Mouse (Mus musculus): ENCODE measurements around the gene Rbm20. TPM values are rescaled to one million over a fixed set of nuclear protein-coding genes. Genes with fewer than 3 reads are reported as not detected.

Gene Rbm20
- total and polyA plus RNA-seq, 3 experiments, result 37.3 to 58.6 TPM; not detected in 1

GRCm38 (mm10) chr19:53751420-53752185 is 74.5 kb downstream of the Rbm20 start:
- Histone ChIP-seq H3K4me3 (ENCODE audit: control insufficient read depth in 1 of 2, insufficient read depth in 1 of 2, low read depth in 2 of 2, low read length in 2 of 2) (no peak overlapping the region), H3K4me1 (ENCODE audit: control insufficient read depth in 1 of 2, insufficient read depth in 2 of 2, low read length in 2 of 2) (0 out of 4 replicates have a peak, but pooled peaks cover 0 to 7% of the 10 kb centered on the region in 2 experiments), H3K27ac (ENCODE audit: control insufficient read depth, low read depth, low read length) (no peak overlapping the region), H3K79me2 (ENCODE audit: control insufficient read depth, insufficient read depth, low read length, poor library complexity) (no peaks in the 10 kb centered on the region), H3K36me3 (ENCODE audit: control insufficient read depth in 1 of 2, insufficient read depth in 2 of 2, low read length in 2 of 2) (peaks cover 0 to 6% of the 10 kb centered on the region in 2 experiments; a peak in 1 of 4 replicates), H3K27me3 (ENCODE audit: control insufficient read depth in 1 of 2, insufficient read depth in 2 of 2, low read length in 2 of 2) (no peaks in the 10 kb centered on the region), H3K9ac (ENCODE audit: control insufficient read depth, low read depth, low read length, poor library complexity, severe bottlenecking) (no peak overlapping the region), H3K9me3 (replicated peaks; ENCODE audit: insufficient read depth, low read length) (no peaks in the 10 kb centered on the region)
- DNase-seq (ENCODE audit: low read depth, low spot score), result no peak
- TF ChIP-seq GATA1 (IDR thresholded peaks at IDR 0.05; ENCODE audit: low read depth, low read length) (no peak), MAFK (IDR thresholded peaks at IDR 0.05; ENCODE audit: borderline replicate concordance, low read depth, low read length) (no peak), JUND (IDR thresholded peaks at IDR 0.05; ENCODE audit: low read depth, low read length) (no peak), TCF12 (IDR thresholded peaks at IDR 0.05; ENCODE audit: low read depth, low read length) (no peak), ELF1 (IDR thresholded peaks at IDR 0.05; ENCODE audit: low read depth, low read length) (no peak), POLR2A (IDR thresholded peaks at IDR 0.05; ENCODE audit: control insufficient read depth in 1 of 2, insufficient read depth in 1 of 2, low read depth in 1 of 2, low read length in 2 of 2, poor library complexity in 1 of 2) (no peak), RCOR1 (IDR thresholded peaks at IDR 0.05; ENCODE audit: low read depth, low read length) (no peak), TAL1 (IDR thresholded peaks at IDR 0.05; ENCODE audit: low read length) (no peak), TBP (IDR thresholded peaks at IDR 0.05; ENCODE audit: low read depth, low read length) (no peak), CTCF (IDR thresholded peaks at IDR 0.05 in 2 of 3, conservative IDR thresholded peaks at IDR 0.05 in 1 of 3; ENCODE audit: control insufficient read depth in 1 of 3, insufficient read depth in 1 of 3, low read depth in 2 of 3, low read length in 3 of 3, poor library complexity in 1 of 3, severe bottlenecking in 1 of 3) (no peak), KAT2A (conservative IDR thresholded peaks at IDR 0.05; ENCODE audit: low read depth, low read length) (no peak)

GRCm38 (mm10) chr19:53752993-53753392 is 75.9 kb downstream of the Rbm20 start:
- Histone ChIP-seq H3K9ac (ENCODE audit: control insufficient read depth, low read depth, low read length, poor library complexity, severe bottlenecking) (peak overlapping the region; percentile 25), H3K36me3 (ENCODE audit: control insufficient read depth in 1 of 2, insufficient read depth in 2 of 2, low read length in 2 of 2) (peaks cover 0 to 6% of the 10 kb centered on the region in 2 experiments; a peak in 1 of 4 replicates), H3K4me3 (ENCODE audit: control insufficient read depth in 1 of 2, insufficient read depth in 1 of 2, low read depth in 2 of 2, low read length in 2 of 2) (peak overlapping the region; percentile 10 to 46; a peak in 3 of 4 replicates), H3K4me1 (ENCODE audit: control insufficient read depth in 1 of 2, insufficient read depth in 2 of 2, low read length in 2 of 2) (0 out of 4 replicates have a peak, but pooled peaks cover 0 to 7% of the 10 kb centered on the region in 2 experiments), H3K9me3 (replicated peaks; ENCODE audit: insufficient read depth, low read length) (no peaks in the 10 kb centered on the region), H3K27ac (ENCODE audit: control insufficient read depth, low read depth, low read length) (no peak overlapping the region), H3K79me2 (ENCODE audit: control insufficient read depth, insufficient read depth, low read length, poor library complexity) (no peaks in the 10 kb centered on the region), H3K27me3 (ENCODE audit: control insufficient read depth in 1 of 2, insufficient read depth in 2 of 2, low read length in 2 of 2) (no peaks in the 10 kb centered on the region)
- DNase-seq (ENCODE audit: low read depth, low spot score), result peak; percentile 84
- no peak for TF ChIP-seq GATA1 (IDR thresholded peaks at IDR 0.05; ENCODE audit: low read depth, low read length)
- TF ChIP-seq SMC3 (IDR thresholded peaks at IDR 0.05; ENCODE audit: low read depth, low read length), result peak; percentile 85
- no peak for TF ChIP-seq KAT2A (conservative IDR thresholded peaks at IDR 0.05; ENCODE audit: low read depth, low read length)
- TF ChIP-seq POLR2AphosphoS5 (IDR thresholded peaks at IDR 0.05; ENCODE audit: borderline replicate concordance, low read depth, low read length), result no peak
- TF ChIP-seq ZKSCAN1 (IDR thresholded peaks at IDR 0.05; ENCODE audit: low read depth, low read length), result no peak
- TF ChIP-seq MAX (IDR thresholded peaks at IDR 0.05; ENCODE audit: low read length), result peak; percentile 76
- no peak for TF ChIP-seq NRF1 (IDR thresholded peaks at IDR 0.05; ENCODE audit: insufficient read depth, low read depth, low read length, poor library complexity, severe bottlenecking)
- TF ChIP-seq TAL1 (IDR thresholded peaks at IDR 0.05; ENCODE audit: low read length), result no peak
- no peak for TF ChIP-seq GABPA (IDR thresholded peaks at IDR 0.05; ENCODE audit: low read depth, low read length)
- no peak for TF ChIP-seq UBTF (IDR thresholded peaks at IDR 0.05; ENCODE audit: borderline replicate concordance, insufficient read depth, low read depth, low read length)
- TF ChIP-seq MEF2A (IDR thresholded peaks at IDR 0.05; ENCODE audit: extremely low read depth, insufficient replicate concordance, low read depth, low read length, poor library complexity, severe bottlenecking), result no peak
- peak; percentile 86 for TF ChIP-seq USF1 (IDR thresholded peaks at IDR 0.05; ENCODE audit: low read depth, low read length)
- no peak for TF ChIP-seq CHD1 (IDR thresholded peaks at IDR 0.05; ENCODE audit: low read depth, low read length)
- TF ChIP-seq CHD2 (IDR thresholded peaks at IDR 0.05; ENCODE audit: low read length), result no peak
- TF ChIP-seq CTCF (IDR thresholded peaks at IDR 0.05 in 2 of 3, conservative IDR thresholded peaks at IDR 0.05 in 1 of 3; ENCODE audit: control insufficient read depth in 1 of 3, insufficient read depth in 1 of 3, low read depth in 2 of 3, low read length in 3 of 3, poor library complexity in 1 of 3, severe bottlenecking in 1 of 3), result peak; percentile 83 to 94 (median 94)
- TF ChIP-seq MYB (IDR thresholded peaks at IDR 0.05; ENCODE audit: low read depth, low read length), result no peak
- no peak; the same call in 1 of the 2 replicates for TF ChIP-seq RCOR1 (IDR thresholded peaks at IDR 0.05; ENCODE audit: low read depth, low read length)
- no peak for TF ChIP-seq MAFK (IDR thresholded peaks at IDR 0.05; ENCODE audit: borderline replicate concordance, low read depth, low read length)
- peak; percentile 80; the same call in 1 of the 2 replicates for TF ChIP-seq BHLHE40 (IDR thresholded peaks at IDR 0.05; ENCODE audit: borderline replicate concordance, low read depth, low read length)
- TF ChIP-seq TBP (IDR thresholded peaks at IDR 0.05; ENCODE audit: low read depth, low read length), result 0 out of 2 replicates have a peak, but pooled peaks have one; percentile 20
- TF ChIP-seq ZMIZ1 (IDR thresholded peaks at IDR 0.05; ENCODE audit: low read depth, low read length), result no peak
- TF ChIP-seq HCFC1 (IDR thresholded peaks at IDR 0.05; ENCODE audit: low read depth, low read length), result no peak; the same call in 1 of the 2 replicates
- peak; percentile 76 for TF ChIP-seq MXI1 (IDR thresholded peaks at IDR 0.05; ENCODE audit: low read depth, low read length)
- no peak for TF ChIP-seq ELF1 (IDR thresholded peaks at IDR 0.05; ENCODE audit: low read depth, low read length)

Data from MEL (cell line).